Mouse (Mus musculus): ENCODE results near the gene Slc35f1. TPM values are rescaled to one million over a fixed set of nuclear protein-coding genes. Genes with fewer than 3 reads are reported as not detected.
"Not testable (repeated sequence)": the region's sequence is repeated elsewhere in the genome, so short reads cannot be mapped to it uniquely, and the experiment has no call there.

Slc35f1 gene
- polyA plus RNA-seq, 1 experiment from 2014 or later = 10.8 TPM

DNA sequence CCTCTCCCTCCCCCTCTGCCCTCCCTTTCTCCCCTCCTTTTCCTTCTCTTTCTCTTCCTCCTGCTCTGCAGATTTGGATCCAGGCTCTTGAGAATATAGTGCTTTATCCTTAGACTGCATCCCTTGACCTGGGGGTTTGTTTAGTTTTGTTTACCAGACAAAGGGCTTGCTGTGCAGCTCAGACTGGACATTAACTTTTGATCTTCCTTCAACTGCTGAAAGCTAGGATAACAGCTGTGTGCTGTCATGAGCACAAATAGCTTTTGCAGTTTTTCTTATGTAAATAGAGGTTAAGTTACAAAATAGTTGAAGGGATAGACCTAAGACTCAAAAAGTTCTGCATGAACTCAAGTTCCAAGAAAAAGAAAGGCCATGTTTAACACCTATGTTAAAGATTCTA, 184.4 kb downstream of the Slc35f1 start:
- Histone ChIP-seq H3K4me2 (replicated peaks; ENCODE audit: low read depth, low read length) (no peak overlapping the region), H3K27ac (ENCODE audit: low read depth, low read length) (no peak overlapping the region), H3K27me3 (ENCODE audit: control insufficient read depth, insufficient read depth, low read length) (no peaks in the 10 kb centered on the region), H3K36me3 (ENCODE audit: control insufficient read depth, insufficient read depth, low read length) (no peaks in the 10 kb centered on the region), H3K9me3 (ENCODE audit: control insufficient read depth, low read length) (no peaks in the 10 kb centered on the region), H3K9ac (ENCODE audit: low read depth, low read length) (no peak overlapping the region), H3K4me1 (replicated peaks; ENCODE audit: control insufficient read depth, insufficient read depth, low read length) (0 out of 2 replicates have a peak, but pooled peaks cover 2% of the 10 kb centered on the region), H3K4me3 (ENCODE audit: low read depth, low read length) (no peak overlapping the region)
- ATAC-seq (ENCODE audit: low FRiP score) = no peak
- peak; percentile 10 for DNase-seq (ENCODE audit: low spot score)

DNA sequence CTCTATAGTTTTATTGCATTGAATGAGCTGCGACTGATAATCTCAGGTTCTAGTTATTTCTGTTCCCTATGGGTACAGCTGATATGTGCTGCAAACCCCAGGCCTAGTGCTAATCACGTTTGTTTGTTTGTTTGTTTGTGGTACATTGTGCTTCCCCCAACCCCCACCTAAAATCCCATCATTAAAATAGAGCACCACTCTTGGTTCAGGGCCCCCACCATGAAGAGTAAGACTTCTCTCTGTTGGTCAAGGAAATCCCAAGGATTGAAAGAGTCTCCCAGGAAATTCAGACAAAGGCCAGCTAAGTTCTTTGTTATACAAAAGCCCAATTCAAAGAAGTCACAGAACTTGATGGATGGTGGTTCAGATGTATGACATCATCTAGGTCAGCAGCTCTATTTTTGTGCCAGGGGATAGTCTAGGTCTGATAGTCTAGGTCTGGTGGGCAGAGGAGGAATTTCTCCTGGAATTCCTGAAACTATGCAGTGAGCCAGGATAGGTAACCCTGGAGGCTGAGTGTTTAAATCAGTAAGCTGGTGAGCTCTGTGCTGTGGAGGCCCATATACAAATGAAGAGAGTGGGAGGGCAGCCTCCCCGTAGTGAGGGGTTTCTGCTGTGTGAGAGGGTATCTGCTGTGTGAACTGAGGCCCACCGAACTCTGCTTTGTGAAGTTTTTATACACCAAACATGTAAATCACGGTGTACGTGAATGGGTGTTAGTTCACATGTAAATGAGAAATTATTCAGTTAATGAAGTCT, 187.1 kb downstream of the Slc35f1 start:
- Histone ChIP-seq H3K27ac (ENCODE audit: low read depth, low read length) (peak overlapping the region; percentile 48), H3K27me3 (ENCODE audit: control insufficient read depth, insufficient read depth, low read length) (no peaks in the 10 kb centered on the region), H3K9ac (ENCODE audit: low read depth, low read length) (no peak overlapping the region), H3K36me3 (ENCODE audit: control insufficient read depth, insufficient read depth, low read length) (no peaks in the 10 kb centered on the region), H3K9me3 (ENCODE audit: control insufficient read depth, low read length) (no peaks in the 10 kb centered on the region), H3K4me1 (replicated peaks; ENCODE audit: control insufficient read depth, insufficient read depth, low read length) (0 out of 2 replicates have a peak, but pooled peaks cover 2% of the 10 kb centered on the region), H3K4me2 (replicated peaks; ENCODE audit: low read depth, low read length) (no peak overlapping the region), H3K4me3 (ENCODE audit: low read depth, low read length) (no peak overlapping the region)
- WGBS = 28% methylated on average over 6 of the region's 6 CpGs
- peak; percentile 43 for DNase-seq (ENCODE audit: low spot score)
- peak; percentile 85 for ATAC-seq (ENCODE audit: low FRiP score)

DNA sequence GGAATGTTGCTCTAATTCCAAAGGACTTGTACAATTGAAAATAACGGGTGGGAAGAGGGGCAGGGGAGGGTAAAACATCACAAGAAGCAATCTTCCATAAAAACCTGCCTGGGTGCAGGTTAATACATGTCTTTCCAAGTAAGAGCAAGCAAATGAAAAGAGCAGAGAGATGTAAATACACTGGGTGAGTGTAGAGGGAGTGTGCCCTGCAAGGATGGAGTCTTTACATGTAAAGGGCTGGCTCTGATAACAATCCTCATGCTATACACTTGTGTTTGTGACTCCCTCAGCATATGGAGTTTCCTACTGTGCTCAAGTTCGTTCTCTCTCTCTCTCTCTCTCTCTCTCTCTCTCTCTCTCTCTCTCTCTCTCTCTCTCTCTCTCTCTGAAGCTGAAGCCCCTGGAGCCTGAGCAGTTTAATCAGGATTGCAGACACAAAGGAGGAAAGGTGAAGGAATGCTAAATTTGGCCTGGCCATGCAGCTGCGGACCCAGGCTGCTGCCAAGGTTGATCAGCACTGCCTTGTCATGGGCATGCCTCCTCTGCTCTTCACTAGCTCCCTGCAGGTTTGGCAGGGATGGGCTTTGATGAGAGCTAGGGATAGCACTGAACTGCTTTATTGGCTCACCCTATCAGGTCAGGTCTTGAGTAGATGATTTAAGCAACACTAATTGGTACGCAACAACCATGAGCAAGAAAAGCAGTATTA, 187.9 kb downstream of the Slc35f1 start:
- no peak overlapping the region for H3K4me3 ChIP-seq (ENCODE audit: low read depth, low read length)
- DNase-seq (ENCODE audit: low spot score) (peak; percentile 17), ATAC-seq (ENCODE audit: low FRiP score) (peak; percentile 58; the same call in 1 of the 2 replicates)
- H3K36me3 ChIP-seq (ENCODE audit: control insufficient read depth, insufficient read depth, low read length) = no peaks in the 10 kb centered on the region
- H3K4me1 ChIP-seq (replicated peaks; ENCODE audit: control insufficient read depth, insufficient read depth, low read length) = 0 out of 2 replicates have a peak, but pooled peaks cover 2% of the 10 kb centered on the region
- H3K9ac ChIP-seq (ENCODE audit: low read depth, low read length) = no peak overlapping the region
- 47% methylated on average over 4 of the region's 4 CpGs for WGBS
- no peaks in the 10 kb centered on the region for H3K9me3 ChIP-seq (ENCODE audit: control insufficient read depth, low read length)
- no peak overlapping the region for H3K4me2 ChIP-seq (replicated peaks; ENCODE audit: low read depth, low read length)
- H3K27me3 ChIP-seq (ENCODE audit: control insufficient read depth, insufficient read depth, low read length) = no peaks in the 10 kb centered on the region
- H3K27ac ChIP-seq (ENCODE audit: low read depth, low read length) = peak overlapping the region; percentile 36

DNA sequence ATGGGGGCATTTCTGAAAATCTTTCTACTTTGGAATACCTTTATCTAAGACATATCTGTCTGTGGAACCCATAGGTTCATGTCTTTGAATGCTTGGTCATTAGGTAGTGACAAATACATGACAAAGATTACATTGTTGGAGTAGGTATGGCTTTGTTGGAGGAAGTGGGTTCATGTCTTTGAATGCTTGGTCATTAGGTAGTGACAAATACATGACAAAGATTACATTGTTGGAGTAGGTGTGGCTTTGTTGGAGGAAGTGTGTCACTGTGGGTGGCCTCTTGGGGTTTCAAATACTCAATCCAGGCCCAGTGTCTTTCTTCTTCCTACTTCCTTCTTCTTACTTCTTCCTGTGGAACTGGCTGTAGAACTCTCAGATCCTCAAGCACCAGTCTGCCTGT, 206.4 kb downstream of the Slc35f1 start:
- not testable (repeated sequence) for H3K4me3 ChIP-seq (ENCODE audit: low read depth, low read length); H3K9me3 ChIP-seq (ENCODE audit: control insufficient read depth, low read length); H3K27me3 ChIP-seq (ENCODE audit: control insufficient read depth, insufficient read depth, low read length); H3K4me1 ChIP-seq (replicated peaks; ENCODE audit: control insufficient read depth, insufficient read depth, low read length); H3K36me3 ChIP-seq (ENCODE audit: control insufficient read depth, insufficient read depth, low read length); H3K27ac ChIP-seq (ENCODE audit: low read depth, low read length); ATAC-seq (ENCODE audit: low FRiP score); DNase-seq (ENCODE audit: low spot score); H3K4me2 ChIP-seq (replicated peaks; ENCODE audit: low read depth, low read length); H3K9ac ChIP-seq (ENCODE audit: low read depth, low read length)

DNA sequence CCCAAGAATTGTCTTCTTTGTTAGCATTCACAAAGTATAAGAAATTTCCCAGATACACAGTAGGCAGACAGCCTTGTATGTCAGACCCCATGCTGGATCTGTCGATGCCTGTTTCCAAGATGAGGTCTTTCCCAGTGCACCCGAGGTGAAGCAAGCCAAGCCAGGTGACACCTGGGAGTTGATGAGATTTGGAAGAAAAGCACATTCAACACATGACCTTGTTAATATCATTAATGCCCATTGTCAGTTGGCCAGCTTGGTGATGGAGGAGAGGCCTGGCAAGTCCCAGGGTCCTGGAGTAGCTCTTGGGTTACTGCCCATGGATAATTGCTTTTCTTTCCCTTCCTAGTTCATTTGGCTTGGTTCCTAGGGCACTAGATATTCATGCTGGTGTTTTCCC, 214.6 kb downstream of the Slc35f1 start:
- Histone ChIP-seq H3K36me3 (ENCODE audit: control insufficient read depth, insufficient read depth, low read length) (no peaks in the 10 kb centered on the region), H3K27ac (ENCODE audit: low read depth, low read length) (no peak overlapping the region), H3K4me3 (ENCODE audit: low read depth, low read length) (no peak overlapping the region), H3K4me1 (replicated peaks; ENCODE audit: control insufficient read depth, insufficient read depth, low read length) (no peaks in the 10 kb centered on the region), H3K9ac (ENCODE audit: low read depth, low read length) (no peak overlapping the region), H3K27me3 (ENCODE audit: control insufficient read depth, insufficient read depth, low read length) (no peaks in the 10 kb centered on the region), H3K9me3 (ENCODE audit: control insufficient read depth, low read length) (no peaks in the 10 kb centered on the region), H3K4me2 (replicated peaks; ENCODE audit: low read depth, low read length) (no peak overlapping the region)
- ATAC-seq (ENCODE audit: low FRiP score) (no peak), DNase-seq (ENCODE audit: low spot score) (no peak)
- 92% methylated on average over 2 of the region's 2 CpGs for WGBS

DNA sequence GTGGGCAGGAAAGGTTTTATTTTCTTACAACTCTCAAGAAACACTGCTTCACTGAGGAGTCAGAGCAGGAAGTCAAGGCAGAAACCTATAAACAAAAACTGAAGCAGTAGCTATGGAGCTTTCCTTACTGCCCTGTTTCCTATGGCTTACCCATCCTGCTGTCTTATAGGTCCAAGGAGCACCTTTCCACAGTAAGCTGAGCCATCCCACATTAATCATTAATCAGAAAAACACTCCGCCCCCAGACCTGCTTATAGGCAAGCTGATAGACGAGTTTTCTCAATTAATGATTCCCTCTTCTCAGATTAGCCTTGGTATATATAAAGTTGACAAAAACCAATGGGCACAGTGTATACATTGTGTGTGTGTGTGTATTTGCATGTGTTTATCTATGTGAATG, 221.4 kb downstream of the Slc35f1 start:
- H3K9ac ChIP-seq (ENCODE audit: low read depth, low read length) = no peak overlapping the region
- H3K4me3 ChIP-seq (ENCODE audit: low read depth, low read length) = no peak overlapping the region
- DNase-seq (ENCODE audit: low spot score) (no peak), ATAC-seq (ENCODE audit: low FRiP score) (no peak)
- no peaks in the 10 kb centered on the region for H3K4me1 ChIP-seq (replicated peaks; ENCODE audit: control insufficient read depth, insufficient read depth, low read length)
- H3K27ac ChIP-seq (ENCODE audit: low read depth, low read length) = no peak overlapping the region
- WGBS = 81% methylated on average over 2 of the region's 2 CpGs
- no peak overlapping the region for H3K4me2 ChIP-seq (replicated peaks; ENCODE audit: low read depth, low read length)
- no peaks in the 10 kb centered on the region for H3K36me3 ChIP-seq (ENCODE audit: control insufficient read depth, insufficient read depth, low read length)
- no peaks in the 10 kb centered on the region for H3K9me3 ChIP-seq (ENCODE audit: control insufficient read depth, low read length)
- no peaks in the 10 kb centered on the region for H3K27me3 ChIP-seq (ENCODE audit: control insufficient read depth, insufficient read depth, low read length)

DNA sequence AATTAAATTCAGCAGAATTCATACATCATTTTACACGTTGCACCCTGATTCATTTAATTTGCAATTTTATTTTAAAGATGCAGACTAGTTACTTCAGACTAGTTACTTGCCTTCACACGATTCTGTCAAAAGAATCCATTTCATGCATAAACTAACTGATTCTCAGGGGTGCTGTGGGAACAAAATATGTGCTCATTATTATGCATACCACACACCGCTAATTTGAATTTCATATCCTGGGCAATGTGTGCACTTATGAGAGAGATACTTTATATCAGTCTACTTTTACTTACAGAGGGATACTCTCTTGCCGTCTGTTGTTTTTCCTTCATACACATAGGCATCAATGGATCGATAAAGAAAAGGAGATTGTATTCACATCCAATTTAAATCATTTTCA, 228.4 kb downstream of the Slc35f1 start:
- Histone ChIP-seq H3K9me3 (ENCODE audit: control insufficient read depth, low read length) (no peaks in the 10 kb centered on the region), H3K36me3 (ENCODE audit: control insufficient read depth, insufficient read depth, low read length) (no peaks in the 10 kb centered on the region), H3K4me1 (replicated peaks; ENCODE audit: control insufficient read depth, insufficient read depth, low read length) (no peaks in the 10 kb centered on the region), H3K4me3 (ENCODE audit: low read depth, low read length) (no peak overlapping the region), H3K4me2 (replicated peaks; ENCODE audit: low read depth, low read length) (no peak overlapping the region), H3K27ac (ENCODE audit: low read depth, low read length) (no peak overlapping the region), H3K27me3 (ENCODE audit: control insufficient read depth, insufficient read depth, low read length) (no peaks in the 10 kb centered on the region), H3K9ac (ENCODE audit: low read depth, low read length) (no peak overlapping the region)
- 63% methylated on average over 5 of the region's 5 CpGs for WGBS
- DNase-seq (ENCODE audit: low spot score) = no peak
- no peak for ATAC-seq (ENCODE audit: low FRiP score)

DNA sequence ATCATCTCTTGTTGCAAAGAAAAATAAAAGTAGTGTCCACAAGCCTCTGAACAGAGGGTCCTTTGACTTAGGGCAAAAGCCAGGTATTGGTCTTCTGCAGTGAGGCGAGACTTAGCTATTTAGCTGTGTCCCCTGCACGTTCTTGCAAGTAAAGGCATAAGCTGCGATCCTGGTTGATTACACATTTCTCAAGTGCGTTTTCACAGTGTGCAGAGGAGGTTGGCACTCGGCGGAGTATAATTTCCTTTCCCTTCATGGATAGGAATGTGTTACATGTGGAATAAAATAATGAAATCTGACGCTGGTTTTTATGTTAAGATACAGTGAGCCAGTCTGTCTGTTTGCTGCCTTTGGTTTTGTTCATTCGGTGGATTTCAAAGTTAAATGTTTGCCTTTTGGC, 232.8 kb downstream of the Slc35f1 start:
- ATAC-seq (ENCODE audit: low FRiP score) = no peak
- Histone ChIP-seq H3K4me2 (replicated peaks; ENCODE audit: low read depth, low read length) (no peak overlapping the region), H3K4me1 (replicated peaks; ENCODE audit: control insufficient read depth, insufficient read depth, low read length) (no peaks in the 10 kb centered on the region), H3K27me3 (ENCODE audit: control insufficient read depth, insufficient read depth, low read length) (no peaks in the 10 kb centered on the region), H3K4me3 (ENCODE audit: low read depth, low read length) (no peak overlapping the region), H3K9ac (ENCODE audit: low read depth, low read length) (no peak overlapping the region), H3K36me3 (ENCODE audit: control insufficient read depth, insufficient read depth, low read length) (no peaks in the 10 kb centered on the region), H3K27ac (ENCODE audit: low read depth, low read length) (no peak overlapping the region), H3K9me3 (ENCODE audit: control insufficient read depth, low read length) (no peaks in the 10 kb centered on the region)
- WGBS = 87% methylated on average over 8 of the region's 8 CpGs
- no peak for DNase-seq (ENCODE audit: low spot score)

DNA sequence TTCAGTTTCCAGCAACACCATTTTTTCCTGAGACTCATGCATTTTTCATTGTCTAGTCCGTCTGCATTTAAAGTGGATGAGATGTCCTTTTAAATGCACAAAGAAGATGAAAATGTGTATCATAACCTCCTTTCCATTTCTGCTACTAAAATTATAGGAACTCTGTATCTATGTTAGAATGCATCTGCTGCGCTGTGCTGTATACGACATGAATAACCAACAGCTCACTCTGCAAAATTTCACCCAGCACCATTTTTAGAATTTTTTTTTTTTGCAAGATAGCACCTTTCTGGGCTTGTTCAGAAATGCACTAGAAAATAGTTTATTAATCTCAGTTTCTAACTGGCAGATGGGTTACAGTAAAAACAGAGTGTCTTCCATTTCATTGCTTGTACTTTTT, 236.0 kb downstream of the Slc35f1 start:
- H3K27me3 ChIP-seq (ENCODE audit: control insufficient read depth, insufficient read depth, low read length) = no peaks in the 10 kb centered on the region
- 88% methylated on average over 3 of the region's 3 CpGs for WGBS

More for the DNA sequence above, 236.0 kb downstream of the Slc35f1 start:
- H3K4me1 ChIP-seq (replicated peaks; ENCODE audit: control insufficient read depth, insufficient read depth, low read length) = no peaks in the 10 kb centered on the region
- H3K27ac ChIP-seq (ENCODE audit: low read depth, low read length) = no peak overlapping the region
- no peaks in the 10 kb centered on the region for H3K36me3 ChIP-seq (ENCODE audit: control insufficient read depth, insufficient read depth, low read length)
- ATAC-seq (ENCODE audit: low FRiP score) = no peak
- H3K4me2 ChIP-seq (replicated peaks; ENCODE audit: low read depth, low read length) = no peak overlapping the region
- no peak overlapping the region for H3K9ac ChIP-seq (ENCODE audit: low read depth, low read length)
- no peaks in the 10 kb centered on the region for H3K9me3 ChIP-seq (ENCODE audit: control insufficient read depth, low read length)
- DNase-seq (ENCODE audit: low spot score) = no peak
- no peak overlapping the region for H3K4me3 ChIP-seq (ENCODE audit: low read depth, low read length)
